Mouse (Mus musculus) small intestine, adult 2 months (tissue): ENCODE results near the gene Zfp109. TPM values are rescaled to one million over a fixed set of nuclear protein-coding genes. Genes with fewer than 3 reads are reported as not detected.
A peak's percentile ranks its signal among the peaks of the same experiment; 100 is the strongest.

Experiments
- H3K27ac ChIP-seq: fragments of 200-500 bp; 2 replicates; pipeline ENCODE4 v1.5.1; 2012; ENCODE audit warnings: low read depth, low read length, control low read depth, inconsistent platforms; ENCODE audit not compliant: insufficient read depth
- H3K27me3 ChIP-seq: fragments of 200-500 bp; 2 replicates; pipeline ENCODE4 v1.6.1; 2012; ENCODE audit warnings: mild to moderate bottlenecking, moderate library complexity, low read length, inconsistent platforms; ENCODE audit not compliant: control insufficient read depth, insufficient read depth
- H3K36me3 ChIP-seq: fragments of 200-500 bp; 2 replicates; pipeline ENCODE4 v1.6.1; 2012; ENCODE audit warnings: mild to moderate bottlenecking, low read length, control low read depth, inconsistent platforms; ENCODE audit not compliant: control insufficient read depth, insufficient read depth
- H3K4me1 ChIP-seq: fragments of 200-500 bp; 2 replicates; pipeline ENCODE4 v1.6.1; 2012; ENCODE audit warnings: low read length, inconsistent platforms, mixed read lengths; ENCODE audit not compliant: control insufficient read depth, insufficient read depth, insufficient read length
- H3K4me3 ChIP-seq: fragments of 200-500 bp; 2 replicates; pipeline ENCODE4 v1.5.1; 2012; ENCODE audit warnings: low read depth, mild to moderate bottlenecking, control low read depth, inconsistent platforms, low read length, moderate library complexity
- CTCF ChIP-seq: fragments of 200-500 bp; IDR thresholded peaks from 2 replicates; pipeline ENCODE4 v1.5.1; 2012; ENCODE audit warnings: low read depth, mild to moderate bottlenecking, control low read depth, inconsistent platforms, low read length, moderate library complexity, mixed read lengths; ENCODE audit not compliant: insufficient replicate concordance, insufficient read length; ENCODE audit errors: extremely low read depth
- POLR2A ChIP-seq: fragments of 200-500 bp; IDR thresholded peaks from 2 replicates; pipeline ENCODE4 v1.6.1; 2012; ENCODE audit warnings: low read depth, mild to moderate bottlenecking, control low read depth, inconsistent platforms, low read length, moderate library complexity
- WGBS: fragments of 180-500 bp; shearing (Covaris S2); methylation state at CpG from one replicate; pipeline ENCODE4 v1.1.7; 2018; 5-methylcytosine and 5-hydroxymethylcytosine counted together
- polyA plus RNA-seq: library from polyadenylated mRNA; depleted of rRNA; stranded (reverse); fragments of >200 nt; gene quantifications from 2 replicates; pipeline ENCODE4 v1.2.3, GENCODE M21; 2012; rRNA removed

The Zfp109 gene
- polyA plus RNA-seq, 1 experiment = 0.56 TPM

- Histone ChIP-seq H3K4me3 (peak overlapping the region; percentile 93), H3K27me3 (no peaks in the 10 kb centered on the region), H3K4me1 (no peaks in the 10 kb centered on the region), H3K27ac (no peak overlapping the region), H3K36me3 (peaks cover 2% of the 10 kb centered on the region)
- 8% methylated on average over 24 of the region's 24 CpGs for WGBS
- TF ChIP-seq CTCF = no peak
- TF ChIP-seq POLR2A = no peak
These were observed 29.7 kb downstream of the Zfp109 start for GRCm38 (mm10) chr7:24207488-24208261.

GRCm38 (mm10) chr7:24196961-24197360, 40.4 kb downstream of the Zfp109 start:
- no peaks in the 10 kb centered on the region for H3K4me1 ChIP-seq
- WGBS = 97% methylated on average over 4 of the region's 4 CpGs
- H3K36me3 ChIP-seq = peaks cover 26% of the 10 kb centered on the region
- TF ChIP-seq POLR2A = no peak
- no peak for TF ChIP-seq CTCF
- no peaks in the 10 kb centered on the region; the same call in 1 of the 2 replicates for H3K27me3 ChIP-seq
- no peak overlapping the region for H3K4me3 ChIP-seq
- no peak overlapping the region for H3K27ac ChIP-seq

- H3K4me1 ChIP-seq = no peaks in the 10 kb centered on the region
- H3K27ac ChIP-seq = no peak overlapping the region
- 38% methylated on average over 3 of the region's 3 CpGs for WGBS
- no peak overlapping the region for H3K4me3 ChIP-seq
- TF ChIP-seq POLR2A (no peak), CTCF (no peak)
- H3K36me3 ChIP-seq = peaks cover 5% of the 10 kb centered on the region
- H3K27me3 ChIP-seq = no peaks in the 10 kb centered on the region; the same call in 1 of the 2 replicates
These were observed 44.2 kb downstream of the Zfp109 start for GRCm38 (mm10) chr7:24193157-24193556.

- no peak for TF ChIP-seq POLR2A
- no peak for TF ChIP-seq CTCF
- H3K27me3 ChIP-seq = no peaks in the 10 kb centered on the region; the same call in 1 of the 2 replicates
- H3K27ac ChIP-seq = no peak overlapping the region
- no peaks in the 10 kb centered on the region for H3K4me1 ChIP-seq
- H3K36me3 ChIP-seq = peaks cover 2% of the 10 kb centered on the region; the same call in 1 of the 2 replicates
- 39% methylated on average over 2 of the region's 2 CpGs for WGBS
- H3K4me3 ChIP-seq = no peak overlapping the region
These were observed 46.0 kb downstream of the Zfp109 start for GRCm38 (mm10) chr7:24191361-24191760.

GRCm38 (mm10) chr7:24189571-24189944, 47.8 kb downstream of the Zfp109 start:
- H3K27me3 ChIP-seq = no peaks in the 10 kb centered on the region; the same call in 1 of the 2 replicates
- peaks cover under 1% of the 10 kb centered on the region; the same call in 1 of the 2 replicates for H3K36me3 ChIP-seq
- WGBS = 73% methylated on average over 5 of the region's 5 CpGs
- H3K4me1 ChIP-seq = no peaks in the 10 kb centered on the region
- no peak overlapping the region for H3K27ac ChIP-seq
- no peak for TF ChIP-seq POLR2A
- no peak for TF ChIP-seq CTCF
- H3K4me3 ChIP-seq = no peak overlapping the region

- H3K27me3 ChIP-seq = no peaks in the 10 kb centered on the region; the same call in 1 of the 2 replicates
- no peak overlapping the region for H3K27ac ChIP-seq
- H3K4me1 ChIP-seq = no peaks in the 10 kb centered on the region
- TF ChIP-seq CTCF (no peak), POLR2A (no peak)
- H3K36me3 ChIP-seq = no peaks in the 10 kb centered on the region
- no peak overlapping the region for H3K4me3 ChIP-seq
- WGBS = 74% methylated on average over 4 of the region's 4 CpGs
These were observed 48.3 kb downstream of the Zfp109 start for GRCm38 (mm10) chr7:24188901-24189570.

GRCm38 (mm10) chr7:24187611-24188010, 49.7 kb downstream of the Zfp109 start:
- Histone ChIP-seq H3K4me1 (no peaks in the 10 kb centered on the region), H3K4me3 (no peak overlapping the region), H3K27me3 (no peaks in the 10 kb centered on the region; the same call in 1 of the 2 replicates), H3K27ac (no peak overlapping the region), H3K36me3 (no peaks in the 10 kb centered on the region)
- no peak for TF ChIP-seq CTCF
- no peak for TF ChIP-seq POLR2A
- 53% methylated on average over 1 of the region's 1 CpGs for WGBS

Other genes starting within 250 kb of the Zfp109 start
- not detected in 2 replicates for gene V1rd19, start 235.9 kb downstream of the Zfp109 start, polyA plus RNA-seq
- gene Vmn1r183, start 184.3 kb downstream of the Zfp109 start, polyA plus RNA-seq = not detected in 2 replicates
- 3.8 and 7.4 TPM in 2 replicates for gene Zfp180, start 155.6 kb downstream of the Zfp109 start, polyA plus RNA-seq
- gene Zfp112, start 125.2 kb downstream of the Zfp109 start, polyA plus RNA-seq = 0.36 and 0.60 TPM in 2 replicates
- gene Zfp235, start 103.4 kb downstream of the Zfp109 start, polyA plus RNA-seq = 3.2 and 3.3 TPM in 2 replicates
- gene Zfp114, start 62.5 kb downstream of the Zfp109 start, polyA plus RNA-seq = 0.03 and 0.08 TPM in 2 replicates
- 0.28 and 0.70 TPM in 2 replicates for gene Zfp111, start 26.1 kb downstream of the Zfp109 start, polyA plus RNA-seq
- 0.13 and 0.18 TPM in 2 replicates for gene Zfp108, start 17.2 kb upstream of the Zfp109 start, polyA plus RNA-seq
- 0.37 and 0.55 TPM in 2 replicates for gene Zfp93, start 32.9 kb upstream of the Zfp109 start, polyA plus RNA-seq
- 1.1 and 1.5 TPM in 2 replicates for gene Zfp61, start 63.7 kb upstream of the Zfp109 start, polyA plus RNA-seq
- gene Zfp94, start 79.1 kb upstream of the Zfp109 start, polyA plus RNA-seq = 0.84 and 1.5 TPM in 2 replicates
- gene Tescl, start 96.4 kb upstream of the Zfp109 start, polyA plus RNA-seq = 0.15 TPM in 1 of 2 replicates, not detected in the other
- 0.06 TPM in 1 of 2 replicates, not detected in the other for gene Lypd5, start 111.6 kb upstream of the Zfp109 start, polyA plus RNA-seq
- gene Kcnn4, start 132.7 kb upstream of the Zfp109 start, polyA plus RNA-seq = 61.9 and 95.5 TPM in 2 replicates
- 29.9 and 54.2 TPM in 2 replicates for gene Smg9, start 162.1 kb upstream of the Zfp109 start, polyA plus RNA-seq
- 0.05 and 0.37 TPM in 2 replicates for gene Irgc1, start 214.7 kb upstream of the Zfp109 start, polyA plus RNA-seq
- gene Plaur, start 224.9 kb upstream of the Zfp109 start, polyA plus RNA-seq = 9.9 and 15.8 TPM in 2 replicates
- gene Cadm4, start 244.5 kb upstream of the Zfp109 start, polyA plus RNA-seq = 2.9 and 4.7 TPM in 2 replicates